Mouse (Mus musculus) lung, postnatal 4 days (tissue): Measurements from ENCODE around the gene Usp37.

Experiments used
- DNase-seq, 2 experiments: peaks; one replicate each; pipeline ENCODE4 v3.0.0; 2021

Gene Usp37

DNA sequence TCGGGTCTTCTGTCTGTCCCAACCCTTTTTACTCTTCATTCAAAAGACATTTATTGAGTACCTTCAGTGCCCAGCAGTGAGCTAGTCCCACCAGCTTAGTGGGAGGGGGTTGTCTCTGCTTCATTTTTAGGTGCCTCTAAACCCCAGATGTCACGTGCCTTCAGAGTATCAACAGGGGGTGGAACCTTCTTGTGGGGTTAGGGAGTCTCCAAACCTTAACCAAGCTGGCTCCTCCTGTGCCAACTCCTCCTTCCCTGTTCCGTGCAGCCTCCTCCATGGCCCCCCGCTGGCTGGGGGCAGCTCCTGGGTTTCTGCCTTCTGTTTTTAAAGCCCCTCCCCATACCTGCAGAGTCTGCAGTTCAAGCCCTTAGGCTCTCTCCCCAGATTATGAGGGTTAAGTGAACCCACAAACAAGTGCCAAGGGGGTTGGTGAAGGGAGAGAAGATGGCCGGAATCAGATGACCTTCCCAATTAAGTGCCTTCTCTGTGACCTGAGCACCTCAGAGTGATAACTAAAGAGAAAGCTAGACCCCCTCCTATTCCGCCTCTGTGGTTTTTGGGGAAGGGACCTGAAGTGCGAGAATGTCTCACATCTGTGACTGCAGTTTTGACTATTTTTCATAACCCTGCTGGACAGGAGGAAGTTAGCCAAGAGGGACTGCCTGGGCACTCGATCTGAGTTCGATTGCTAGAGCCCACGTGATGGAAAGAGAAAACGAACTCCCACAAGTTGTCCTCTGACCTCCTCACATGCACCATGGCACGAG is 147.4 kb downstream of the Usp37 start:
- DNase-seq, result peak in 1 of 2 experiments; percentile 16

- DNase-seq, result no peak
These were observed 148.8 kb downstream of the Usp37 start for GRCm38 (mm10) chr1:74395290-74395689.

DNA sequence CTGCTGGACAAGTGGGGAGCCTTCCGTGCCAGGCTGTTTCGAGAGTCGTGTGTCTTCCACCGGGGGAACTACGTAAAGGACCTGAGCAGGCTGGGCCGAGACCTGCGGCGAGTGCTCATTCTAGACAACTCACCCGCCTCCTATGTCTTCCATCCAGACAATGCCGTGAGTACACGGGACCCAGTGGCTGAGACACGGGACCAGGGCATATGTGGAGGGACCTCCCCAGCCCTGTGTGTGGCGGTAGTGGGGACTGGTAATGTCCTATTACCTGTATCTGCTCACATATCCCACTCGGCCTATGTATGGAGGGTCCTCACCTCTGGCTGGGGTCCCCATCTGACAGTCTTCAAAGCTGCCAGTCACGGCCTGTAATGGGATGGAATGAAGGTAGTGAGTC is 149.2 kb downstream of the Usp37 start:
- no peak for DNase-seq

DNA sequence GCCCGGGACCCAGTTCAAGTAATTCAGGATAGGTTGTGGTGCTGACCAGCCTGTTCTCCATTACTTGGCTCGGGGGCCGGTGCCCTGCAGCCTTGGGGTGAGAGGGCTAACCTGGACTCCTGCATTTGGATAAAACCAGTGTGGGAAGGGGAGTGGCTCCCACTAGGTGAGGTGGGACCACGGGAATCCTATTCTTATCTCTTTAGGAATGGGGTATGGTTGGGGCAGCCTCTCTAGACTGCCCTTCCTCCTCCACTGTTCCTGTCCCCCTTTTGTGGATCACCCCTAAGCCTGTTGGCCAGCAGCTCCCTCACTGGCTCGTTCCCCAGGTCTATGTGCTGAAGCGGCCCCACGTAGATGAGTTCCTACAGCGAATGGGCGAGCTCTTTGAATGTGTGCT is 149.8 kb downstream of the Usp37 start:
- no peak for DNase-seq

- DNase-seq, result no peak
These were observed 150.4 kb downstream of the Usp37 start for GRCm38 (mm10) chr1:74393697-74394096.

DNA sequence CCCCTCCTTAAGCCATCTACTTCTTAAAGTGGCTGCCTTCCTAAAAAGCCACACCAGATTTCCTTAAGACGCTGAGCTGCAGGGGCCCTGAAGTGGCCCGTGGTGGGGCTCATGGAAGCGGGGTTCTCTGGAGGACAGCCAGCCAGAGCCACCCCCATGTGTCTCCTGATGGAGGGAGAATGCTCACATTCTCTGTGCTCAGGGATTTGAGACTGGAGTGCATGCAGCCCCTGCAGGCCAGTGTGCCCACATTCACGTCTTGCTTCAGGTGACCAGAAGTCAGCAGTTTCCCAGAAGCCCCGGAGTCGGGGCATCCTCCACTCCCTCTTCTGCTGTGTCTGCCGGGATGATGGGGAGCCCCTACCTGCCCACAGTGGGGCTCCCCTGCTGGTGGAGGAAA is 151.1 kb downstream of the Usp37 start:
- peak in 1 of 2 experiments; percentile 29 for DNase-seq

DNA sequence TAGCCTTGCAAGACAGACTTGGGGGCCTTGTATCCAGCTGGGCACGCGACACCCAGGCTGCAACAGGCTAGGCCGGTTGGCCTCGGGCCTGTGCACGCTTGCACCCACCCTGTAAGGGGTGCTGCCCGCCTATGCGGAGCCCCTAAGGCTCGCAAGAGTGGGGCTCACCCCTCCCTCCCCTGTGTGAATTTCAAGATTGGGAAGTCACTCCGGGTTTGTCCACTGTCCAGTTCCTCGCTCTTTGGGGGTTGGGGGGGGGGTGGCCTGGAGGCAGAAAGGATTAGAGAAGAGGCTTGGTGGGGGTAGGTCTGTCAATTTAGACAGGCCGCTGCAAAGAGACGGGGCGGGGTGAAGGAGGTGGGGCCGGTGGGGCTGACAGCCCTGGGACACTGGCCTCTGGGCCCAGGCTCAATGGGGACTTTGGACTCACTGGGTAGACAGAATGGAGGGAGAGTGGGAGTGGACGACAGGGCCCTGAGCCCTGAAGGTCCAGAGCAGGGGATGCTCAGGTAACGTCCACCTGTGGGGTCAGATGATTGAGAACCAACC is 151.6 kb downstream of the Usp37 start:
- DNase-seq, result peak; percentile 47 to 62

- peak; percentile 88 to 90 for DNase-seq
These were observed 152.1 kb downstream of the Usp37 start for GRCm38 (mm10) chr1:74391844-74392441.

DNA sequence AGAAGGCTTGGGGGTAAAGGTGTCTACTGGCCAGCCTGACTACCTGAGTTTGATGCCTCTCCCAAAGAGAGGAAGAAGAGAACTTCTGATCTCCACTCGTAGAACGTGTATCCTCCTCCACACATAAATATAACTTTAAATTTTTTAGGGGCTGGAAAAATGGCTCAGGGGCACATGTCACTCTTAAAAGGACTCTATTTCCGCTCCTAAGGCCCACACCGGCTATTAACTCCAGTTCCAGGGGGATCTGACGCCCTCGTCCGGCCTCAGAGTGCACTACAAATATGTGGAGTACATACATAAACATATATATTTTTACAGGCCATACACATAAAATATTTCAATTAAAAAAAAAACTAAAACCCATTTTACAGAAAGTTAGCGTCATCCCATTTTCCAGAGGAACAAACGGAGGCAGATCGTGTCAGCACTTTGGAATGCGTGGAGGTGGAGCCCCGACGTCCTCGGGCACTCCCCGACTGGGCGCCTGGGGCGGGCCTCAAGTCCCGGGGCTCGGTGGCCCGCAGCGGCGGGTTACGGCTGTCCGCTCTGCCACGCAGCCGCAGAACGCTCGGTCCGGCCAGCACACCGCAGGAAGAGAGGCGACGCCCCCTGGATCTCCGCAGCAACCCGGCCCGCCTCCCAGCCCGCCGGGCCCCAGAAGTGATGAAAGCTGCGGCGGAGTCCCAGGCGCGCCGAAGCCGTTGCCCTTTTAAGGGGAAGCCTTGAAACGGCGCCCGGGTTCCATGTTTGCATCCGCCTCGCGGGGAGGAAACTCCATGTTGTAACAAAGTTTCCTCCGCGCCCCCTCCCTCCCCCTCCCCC is 152.9 kb downstream of the Usp37 start, which contains the start of gene Ctdsp1:
Gene Ctdsp1, plus strand, starts transcription at position 586 of the 825 bp plus-strand sequence.
- peak; percentile 98 to 100 for DNase-seq

GRCm38 (mm10) chr1:74390287-74390906 is 153.7 kb downstream of the Usp37 start:
- peak; percentile 78 to 80 for DNase-seq

GRCm38 (mm10) chr1:74389831-74390286 is 154.2 kb downstream of the Usp37 start:
- DNase-seq, result peak; percentile 60 to 71

DNA sequence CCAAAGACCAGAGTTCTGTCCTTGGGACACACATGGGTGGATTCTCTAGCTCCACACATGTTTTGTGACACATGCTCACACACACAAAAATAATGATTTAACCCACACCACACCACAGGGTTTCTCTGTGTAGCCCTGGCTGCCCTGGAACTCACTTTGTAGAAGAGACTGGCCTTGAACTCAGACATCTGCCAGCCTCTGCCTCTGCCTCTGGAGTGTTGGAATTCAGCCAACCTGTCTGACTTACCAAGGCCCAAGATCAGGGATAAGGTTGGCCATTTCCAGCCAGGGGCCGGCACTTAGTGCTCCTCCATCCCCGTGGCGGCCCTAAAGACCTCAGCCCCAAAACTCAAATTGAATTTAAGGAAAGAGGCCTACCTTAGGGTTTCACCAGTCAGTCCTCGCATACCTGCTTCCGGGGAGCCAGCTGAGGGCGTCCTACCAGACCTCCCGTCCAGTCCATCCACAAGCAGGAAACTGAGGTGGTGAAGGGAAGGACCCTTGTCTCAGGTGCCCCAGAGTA is 155.6 kb downstream of the Usp37 start:
- no peak for DNase-seq

DNA sequence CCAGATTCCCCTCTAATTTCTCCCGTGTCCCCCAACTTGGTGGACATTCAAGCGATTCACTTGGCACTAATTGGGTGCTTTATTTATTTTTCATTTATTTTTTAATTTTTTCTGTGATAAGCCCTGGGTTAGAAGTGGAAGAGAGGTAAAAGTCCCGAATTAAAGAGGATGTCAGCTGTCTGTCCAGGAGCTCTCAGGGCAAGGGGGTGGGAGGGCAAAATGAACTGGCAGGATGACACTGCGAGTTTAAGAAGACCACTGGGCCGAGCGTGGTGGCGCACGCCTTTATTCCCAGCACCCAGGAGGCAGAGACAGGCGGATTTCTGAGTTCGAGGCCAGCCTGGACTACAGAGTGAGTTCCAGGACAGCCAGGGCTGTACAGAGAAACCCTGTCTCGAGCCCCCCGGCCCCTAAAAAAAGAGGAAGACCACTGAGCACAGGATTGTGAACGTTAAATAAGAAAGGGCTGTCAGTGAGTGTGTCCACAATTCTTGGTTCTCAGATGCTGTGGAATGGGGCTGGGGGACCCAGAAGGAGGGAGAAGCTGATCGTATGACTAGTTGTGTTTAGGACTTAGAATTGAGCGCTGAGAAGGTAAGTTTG is 156.6 kb downstream of the Usp37 start:
- DNase-seq, result no peak

GRCm38 (mm10) chr1:74386714-74387385 is 157.2 kb downstream of the Usp37 start:
- peak; percentile 95 to 97 for DNase-seq

- no peak for DNase-seq
These were observed 157.7 kb downstream of the Usp37 start for GRCm38 (mm10) chr1:74386363-74386713.

DNA sequence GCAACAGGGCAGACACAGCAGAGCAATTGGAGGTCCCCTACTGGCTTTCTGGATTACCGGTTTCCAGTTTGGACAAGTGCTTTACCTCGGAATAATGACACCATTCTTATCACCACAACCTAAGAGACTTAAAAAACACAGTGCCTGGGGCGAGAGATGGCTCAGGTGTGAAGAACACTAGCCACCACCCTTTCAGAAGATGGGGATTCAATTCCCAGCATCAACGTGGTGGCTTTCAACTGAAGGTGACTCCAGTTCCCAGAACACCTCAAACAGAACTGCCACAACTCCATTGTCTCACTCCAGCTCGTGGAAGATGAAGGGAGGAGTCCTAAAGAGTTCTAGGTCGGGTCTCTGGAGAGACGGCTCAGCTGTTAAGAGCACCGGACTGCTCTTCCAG is 158.6 kb downstream of the Usp37 start:
- DNase-seq, result no peak
